Mouse (Mus musculus) heart, postnatal 14 days (tissue): ENCODE measurements around the gene Ttll3. TPM values are rescaled to one million over a fixed set of nuclear protein-coding genes. Genes with fewer than 3 reads are reported as not detected.
A peak's percentile ranks its signal among the peaks of the same experiment; 100 is the strongest.

Experiments used
- DNase-seq, 2 experiments: peaks; one replicate each; pipeline ENCODE4 v3.0.0; 2021 to 2022
- intact Hi-C: fragments of 180-260 bp; cut with DNase I; formaldehyde crosslinking; loops from one replicate; pipeline ENCODE4 v1.15.1; 2025
- long read RNA-seq, 2 experiments: library from polyadenylated mRNA; stranded (forward); transcript quantifications; one replicate each; pipeline ENCODE4 v2.0.0; 2021
- total RNA-seq, 2 experiments: library from RNA; stranded (reverse); gene quantifications; 2 replicates each; pipeline ENCODE4 v1.2.3; 2021

The Ttll3 gene
- total RNA-seq = 1 to 10 TPM; 1.8 to 2.1 TPM
- long read RNA-seq, experiment 1, partial matches to known transcripts = 0 of 1 reads
- long read RNA-seq, experiment 1, other reads (novel, unspliced or antisense) = 1 of 1 reads
- long read RNA-seq, experiment 2, partial matches to known transcripts = 1 of 2 reads
- long read RNA-seq, experiment 2, other reads (novel, unspliced or antisense) = 1 of 2 reads

- DNase-seq = no peak
- intact Hi-C loops = loop anchor here (5.0 kb wide), 1 partner anchor 78 kb away; no protein-coding TSS in a partner anchor
Measured at GRCm38 (mm10) chr6:113388960-113389359, at the start of gene Ttll3. Gene Ttll3, plus strand, starts transcription at chr6:113389260.

GRCm38 (mm10) chr6:113341574-113341973, 47.5 kb upstream of the Ttll3 start:
- no peak for DNase-seq
- intact Hi-C loops = loop anchor here (5.0 kb wide), 1 partner anchor 36 kb away; the partner anchor contains the start of genes Arpc4 and Tada3

GRCm38 (mm10) chr6:113342297-113342696, 46.8 kb upstream of the Ttll3 start:
- intact Hi-C loops = loop anchor here (5.0 kb wide), 1 partner anchor 35 kb away; the partner anchor contains the start of genes Arpc4 and Tada3
- DNase-seq = no peak

- intact Hi-C loops = loop anchor here (5.0 kb wide), 1 partner anchor 34 kb away; the partner anchor contains the start of genes Arpc4 and Tada3
- DNase-seq = peak; percentile 87 to 88
Measured at GRCm38 (mm10) chr6:113343177-113344092, 45.6 kb upstream of the Ttll3 start, which contains the start of gene Camk1. Gene Camk1, minus strand, starts transcription at chr6:113343984.

- intact Hi-C loops = loop anchor here (5.0 kb wide), 1 partner anchor 33 kb away; the partner anchor contains the start of genes Arpc4 and Tada3
- peak; percentile 83 to 84 for DNase-seq
Measured at GRCm38 (mm10) chr6:113344321-113344720, 44.7 kb upstream of the Ttll3 start.

- DNase-seq = no peak
- intact Hi-C loops = no loop called here
Measured at GRCm38 (mm10) chr6:113346897-113347296, 42.2 kb upstream of the Ttll3 start.

GRCm38 (mm10) chr6:113350538-113350937, 38.5 kb upstream of the Ttll3 start:
- no peak for DNase-seq
- intact Hi-C loops = no loop called here

GRCm38 (mm10) chr6:113351161-113351560, 37.9 kb upstream of the Ttll3 start:
- no peak for DNase-seq
- intact Hi-C loops = no loop called here

GRCm38 (mm10) chr6:113351653-113352052, 37.4 kb upstream of the Ttll3 start:
- intact Hi-C loops = no loop called here
- no peak for DNase-seq

- no peak for DNase-seq
- intact Hi-C loops = no loop called here
Measured at GRCm38 (mm10) chr6:113352820-113353219, 36.2 kb upstream of the Ttll3 start.

GRCm38 (mm10) chr6:113353696-113354095, 35.4 kb upstream of the Ttll3 start:
- DNase-seq = no peak
- intact Hi-C loops = no loop called here

GRCm38 (mm10) chr6:113361476-113361875, 27.6 kb upstream of the Ttll3 start:
- no peak for DNase-seq
- intact Hi-C loops = no loop called here

- DNase-seq = no peak
- intact Hi-C loops = no loop called here
Measured at GRCm38 (mm10) chr6:113362241-113362640, 26.8 kb upstream of the Ttll3 start.

GRCm38 (mm10) chr6:113364518-113365135, 24.4 kb upstream of the Ttll3 start:
- intact Hi-C loops = no loop called here
- DNase-seq = no peak

- no peak for DNase-seq
- intact Hi-C loops = no loop called here
Measured at GRCm38 (mm10) chr6:113366639-113367038, 22.4 kb upstream of the Ttll3 start.

- DNase-seq = no peak
- intact Hi-C loops = no loop called here
Measured at GRCm38 (mm10) chr6:113367574-113367973, 21.5 kb upstream of the Ttll3 start.

- DNase-seq = no peak
- intact Hi-C loops = no loop called here
Measured at GRCm38 (mm10) chr6:113368124-113368523, 20.9 kb upstream of the Ttll3 start.

GRCm38 (mm10) chr6:113368577-113368976, 20.5 kb upstream of the Ttll3 start:
- DNase-seq = no peak
- intact Hi-C loops = no loop called here

GRCm38 (mm10) chr6:113370194-113370929, 18.7 kb upstream of the Ttll3 start:
- intact Hi-C loops = loop anchor here (10.0 kb wide), 1 partner anchor 46 kb away; the partner anchor contains the start of gene Ogg1
- no peak for DNase-seq

GRCm38 (mm10) chr6:113373491-113373890, 15.6 kb upstream of the Ttll3 start:
- intact Hi-C loops = loop anchor here (10.0 kb wide), 1 partner anchor 49 kb away; the partner anchor contains the start of gene Ogg1
- no peak for DNase-seq
